Mouse (Mus musculus) kidney, adult 8-10 months (tissue): ENCODE measurements at regions not wholly inside any gene's neighbourhood (a gene's known extent, or its start where the extent isn't known, plus 50 kb on each side); places are given as distances from the start of the nearest gene placed in this dataset.

Source experiments
- DNase-seq, 2 experiments: peaks; one replicate each; pipeline ENCODE4 v3.0.0; 2022

DNA sequence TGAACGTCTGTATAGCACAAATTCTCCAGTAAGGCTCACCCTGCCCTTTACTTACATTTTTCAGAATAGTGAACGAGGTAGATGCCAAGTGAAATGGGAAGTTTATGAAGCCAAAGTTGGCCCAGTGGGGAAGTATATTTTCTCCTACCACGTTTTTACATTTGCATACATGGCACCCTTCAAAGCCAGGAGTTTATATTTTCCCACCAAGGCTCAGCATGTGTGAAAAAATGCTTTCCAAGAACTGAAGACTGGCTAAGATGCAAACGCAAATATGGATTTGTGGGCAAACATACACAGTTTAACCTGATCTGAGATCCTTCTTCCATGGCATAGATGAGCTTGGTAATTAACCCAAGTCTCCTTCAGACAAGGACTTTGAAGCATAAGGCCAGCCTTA lies 2209.4 kb upstream of the Gm7489 start:
- DNase-seq = no peak

DNA sequence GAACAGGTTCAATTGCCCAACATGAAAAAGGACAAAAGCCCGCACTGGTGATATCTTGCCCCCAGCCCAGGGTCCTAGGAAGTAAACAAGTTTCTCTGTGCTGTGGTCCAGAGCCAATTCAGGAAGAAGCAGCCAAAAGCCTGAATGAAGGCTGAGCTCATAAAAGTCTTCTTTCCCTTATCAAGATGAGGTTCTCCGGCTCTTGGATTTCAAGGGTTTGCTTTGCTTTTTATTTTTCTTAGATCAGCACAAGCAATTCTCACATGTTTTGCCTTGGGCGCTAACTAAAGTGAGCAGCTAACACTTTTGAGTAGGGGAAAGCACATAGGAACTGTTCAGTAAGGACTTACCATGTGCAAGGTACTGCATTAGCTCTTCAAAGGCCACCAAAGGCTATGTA lies 2208.0 kb upstream of the Gm7489 start:
- DNase-seq = no peak

DNA sequence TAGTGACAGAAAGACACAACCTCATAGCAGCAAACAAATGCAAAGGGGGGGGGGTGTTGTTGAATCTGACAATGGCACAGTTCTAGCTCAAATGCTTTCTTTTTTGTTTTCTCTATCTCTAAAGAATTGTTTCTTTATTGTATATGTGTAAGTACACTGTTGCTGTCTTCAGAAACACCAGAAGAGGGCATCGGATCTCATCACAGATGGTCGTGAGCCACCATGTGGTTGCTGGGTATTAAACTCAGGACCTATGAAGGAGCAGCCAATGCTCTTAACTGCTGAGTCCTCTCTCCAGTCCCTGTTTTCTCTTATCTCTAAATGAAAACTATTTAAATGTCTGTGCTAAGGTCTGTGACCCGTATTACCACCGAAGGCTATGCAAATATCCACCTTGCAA lies 2207.4 kb upstream of the Gm7489 start:
- no peak for DNase-seq

- DNase-seq = no peak
These were observed 2205.4 kb upstream of the Gm7489 start for GRCm38 (mm10) chr15:51679186-51679902.

DNA sequence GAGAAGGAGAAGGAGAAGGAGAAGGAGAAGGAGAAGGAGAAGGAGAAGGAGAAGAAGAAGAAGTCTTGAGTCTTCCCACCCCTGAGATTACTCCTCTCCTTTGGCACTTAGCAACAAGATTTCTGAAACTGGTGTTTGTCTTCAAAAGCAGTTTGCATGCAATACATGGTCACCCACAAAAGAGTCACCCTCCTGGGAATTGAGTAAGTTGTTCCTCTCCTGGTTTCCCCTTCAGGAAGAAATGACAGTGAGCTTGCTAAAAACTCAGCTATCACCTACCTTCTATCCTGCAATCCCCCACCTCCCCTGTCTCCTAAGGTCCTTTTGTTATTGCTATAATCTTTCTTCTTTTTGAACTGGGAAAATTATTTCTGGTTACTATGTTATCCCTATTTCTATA lies 2204.2 kb upstream of the Gm7489 start:
- no peak for DNase-seq

DNA sequence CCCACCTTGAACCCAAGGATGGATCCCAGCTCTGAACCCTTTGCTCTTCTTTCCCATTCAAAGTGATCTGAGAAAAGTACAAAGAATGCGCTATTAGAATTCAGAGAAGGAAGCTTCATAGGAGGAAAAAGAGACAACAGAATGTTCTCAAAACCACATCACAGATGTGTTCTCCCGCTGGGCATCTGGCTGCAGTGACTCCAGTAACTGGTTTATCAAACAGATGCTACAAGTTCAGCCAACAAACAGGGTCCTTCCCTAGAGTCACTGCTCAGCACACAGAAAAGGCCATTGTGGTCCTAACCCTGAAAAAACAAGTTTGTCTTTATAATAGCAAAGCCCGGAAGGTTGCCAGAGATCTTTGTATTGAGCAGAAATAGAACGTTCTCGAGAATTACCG lies 2203.5 kb upstream of the Gm7489 start:
- no peak for DNase-seq

- no peak for DNase-seq
These were observed 2202.4 kb upstream of the Gm7489 start for GRCm38 (mm10) chr15:51682331-51682730.

- DNase-seq = no peak
These were observed 2197.6 kb upstream of the Gm7489 start for GRCm38 (mm10) chr15:51687007-51687540.

DNA sequence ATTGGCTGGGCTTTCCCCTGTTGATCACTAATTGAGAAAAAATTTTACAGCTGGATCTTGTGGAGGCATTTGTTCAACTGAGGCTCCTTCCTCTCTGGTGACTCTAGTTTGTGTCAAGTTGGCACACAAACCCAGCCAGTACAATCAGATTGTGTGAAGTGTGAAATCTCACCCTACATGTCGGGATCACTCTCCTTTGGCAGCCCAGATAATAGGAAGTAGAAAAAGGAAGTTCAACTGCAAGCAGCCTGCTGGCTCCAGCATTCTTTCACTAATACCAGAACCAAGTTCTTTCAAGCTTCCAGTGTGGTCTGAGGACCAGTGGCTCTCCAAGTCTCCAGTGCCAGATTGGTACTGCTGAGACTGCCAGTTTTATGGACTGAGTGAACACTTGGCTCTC lies 2195.2 kb upstream of the Gm7489 start:
- DNase-seq = no peak

- DNase-seq = no peak
These were observed 2192.0 kb upstream of the Gm7489 start for GRCm38 (mm10) chr15:51692671-51693070.

GRCm38 (mm10) chr15:51696344-51697016 lies 2188.2 kb upstream of the Gm7489 start:
- DNase-seq = peak; percentile 4 to 48

DNA sequence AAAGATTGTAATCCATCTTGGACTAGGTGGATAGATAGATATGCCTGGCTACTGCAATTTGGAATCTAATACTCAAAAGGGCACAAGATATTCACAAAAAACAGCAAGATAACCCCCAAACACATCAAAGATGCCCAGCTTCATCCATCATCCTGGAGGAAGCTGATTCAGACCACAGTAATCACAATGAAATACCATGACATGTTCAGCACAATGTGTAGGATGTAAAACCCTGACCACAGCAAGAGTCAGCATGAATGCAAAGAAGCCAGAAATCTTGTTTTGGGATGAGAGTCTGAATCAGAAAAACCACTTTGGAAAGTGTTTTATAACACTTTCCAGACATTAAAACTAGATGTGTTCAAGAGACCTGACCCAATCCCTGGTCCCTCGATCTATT lies 2180.5 kb upstream of the Gm7489 start:
- DNase-seq = no peak

DNA sequence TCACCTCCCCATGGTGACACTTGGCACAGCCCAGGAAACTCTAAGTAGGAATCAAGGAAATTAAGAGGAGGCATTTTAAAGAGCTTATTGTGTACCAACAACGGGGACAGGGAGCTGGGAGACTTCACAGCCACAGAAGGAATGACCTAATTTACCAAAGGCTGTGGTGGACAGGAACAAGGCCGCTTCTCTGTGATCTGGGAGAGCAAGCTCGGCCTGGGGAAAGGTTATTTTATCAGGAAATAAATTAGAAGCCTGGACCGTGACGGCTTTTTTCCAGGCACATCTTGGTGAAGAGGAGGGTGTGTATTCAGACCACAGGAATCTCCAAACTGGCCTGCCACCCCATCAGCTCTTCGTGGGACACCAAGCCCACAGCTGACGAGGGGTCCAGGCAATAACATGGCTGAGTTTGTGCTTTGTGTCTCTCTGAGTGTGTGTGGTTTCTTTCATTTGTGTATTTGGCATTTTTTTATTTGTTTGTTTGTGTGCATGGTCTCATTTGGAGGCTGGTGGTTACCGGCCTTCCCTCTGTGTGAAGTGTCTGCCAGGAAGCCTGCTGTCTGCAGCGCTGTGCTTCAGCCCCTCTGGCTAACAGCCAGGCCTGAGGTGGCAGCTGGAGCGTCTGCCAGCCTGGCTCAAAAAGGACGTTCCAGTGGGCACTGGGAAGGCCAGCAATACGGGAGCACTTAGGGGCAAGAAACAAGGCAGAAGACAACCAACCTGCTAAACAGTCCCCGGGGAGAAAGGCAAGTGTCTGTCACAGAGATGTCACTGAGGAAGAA lies 2174.6 kb upstream of the Gm7489 start:
- DNase-seq = peak in 1 of 2 experiments; percentile 20

DNA sequence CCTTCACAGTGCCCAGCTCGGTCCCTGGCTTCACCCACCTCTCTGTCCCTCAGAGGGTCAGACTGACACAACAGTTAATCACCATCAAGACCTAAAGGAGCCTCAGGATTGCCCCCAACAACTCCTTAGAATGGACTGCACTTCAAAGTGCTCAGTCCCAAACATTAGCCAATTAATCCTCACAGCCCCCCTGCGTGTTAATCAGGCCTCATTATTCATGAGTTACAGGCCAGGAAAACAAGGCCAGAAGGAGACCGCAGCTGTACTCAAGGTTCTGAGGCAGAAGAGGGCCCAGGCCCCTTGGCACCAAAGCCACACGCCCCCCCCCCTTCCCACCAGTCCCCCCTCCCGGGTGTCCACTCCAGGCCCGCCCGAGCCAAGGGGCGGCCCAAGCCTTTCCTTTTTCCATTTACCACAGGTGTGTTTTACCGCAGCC lies 2163.8 kb upstream of the Gm7489 start:
- no peak for DNase-seq

DNA sequence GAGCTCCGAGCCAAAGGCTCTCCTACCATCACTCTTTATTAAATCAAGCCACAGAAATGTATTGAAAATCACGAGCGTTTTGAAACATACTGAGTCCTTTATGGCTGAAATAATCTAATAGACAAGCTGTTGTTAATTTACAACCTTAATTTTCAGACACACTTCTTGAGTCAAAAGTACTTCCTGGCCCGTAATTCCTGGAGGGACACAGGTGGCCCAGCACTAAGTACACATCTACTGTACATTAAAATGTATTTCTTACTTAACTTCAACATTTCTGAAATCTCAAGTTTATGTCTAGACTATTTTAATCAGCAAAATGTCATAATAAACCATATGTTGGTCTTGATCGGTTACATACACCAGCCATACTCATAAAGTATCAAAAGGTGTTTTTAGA lies 2163.3 kb upstream of the Gm7489 start:
- no peak for DNase-seq

- peak in 1 of 2 experiments; percentile 5 for DNase-seq
These were observed 2160.6 kb upstream of the Gm7489 start for GRCm38 (mm10) chr15:51724127-51724526.

DNA sequence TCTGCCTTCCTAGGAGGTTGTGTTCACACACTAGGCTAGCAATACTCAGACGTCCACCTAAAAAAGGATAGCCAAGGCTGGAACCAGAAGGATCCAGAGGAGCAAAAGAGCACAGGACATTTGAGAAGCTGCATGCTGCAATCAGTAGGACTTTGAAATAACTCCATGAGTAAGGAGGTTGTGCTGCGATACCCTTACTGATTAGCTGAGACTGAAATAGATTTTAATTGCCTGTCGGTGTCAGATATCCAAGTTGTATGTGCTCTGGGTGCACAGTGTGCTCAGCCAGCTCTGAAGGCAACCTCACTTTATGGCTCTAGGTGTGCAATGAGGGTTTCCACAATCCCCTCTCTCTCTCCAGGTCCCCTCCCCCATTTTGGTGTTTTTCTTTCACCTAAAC lies 2159.2 kb upstream of the Gm7489 start:
- DNase-seq = no peak

GRCm38 (mm10) chr15:51730106-51730505 lies 2154.6 kb upstream of the Gm7489 start:
- DNase-seq = no peak

- no peak for DNase-seq
These were observed 2153.8 kb upstream of the Gm7489 start for GRCm38 (mm10) chr15:51730805-51731412.

DNA sequence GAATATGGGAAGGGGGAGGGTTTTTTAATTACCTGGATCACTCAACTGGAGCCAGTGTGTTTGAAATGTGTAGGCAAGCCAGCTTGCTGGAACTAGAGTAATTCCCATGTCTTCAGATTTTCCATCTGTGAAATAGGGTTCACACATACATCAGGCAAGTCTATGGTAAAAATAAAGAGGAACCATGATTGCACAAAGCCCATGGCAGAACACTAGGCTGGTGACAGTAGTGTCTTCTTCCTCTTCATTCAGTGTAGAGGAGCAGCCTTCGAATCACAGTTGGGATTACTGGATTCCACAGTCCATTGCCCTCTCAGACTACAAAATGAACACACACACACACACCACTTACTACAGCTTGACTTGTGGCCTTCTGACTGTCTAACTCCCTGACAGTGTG lies 2150.5 kb upstream of the Gm7489 start:
- DNase-seq = no peak
